Mouse (Mus musculus) megakaryocyte-erythroid progenitor cell, adult 5 weeks (primary cell): ENCODE measurements around the gene Gm8914. TPM values are rescaled to one million over a fixed set of nuclear protein-coding genes. Genes with fewer than 3 reads are reported as not detected.

Experiments used
- polyA plus RNA-seq: library from polyadenylated mRNA; stranded (reverse); fragments of >175 nt; gene quantifications from 2 replicates; pipeline ENCODE4 v1.2.3, GENCODE M21; 2012

The Gm8914 gene
- not detected in 2 replicates for polyA plus RNA-seq

DNA sequence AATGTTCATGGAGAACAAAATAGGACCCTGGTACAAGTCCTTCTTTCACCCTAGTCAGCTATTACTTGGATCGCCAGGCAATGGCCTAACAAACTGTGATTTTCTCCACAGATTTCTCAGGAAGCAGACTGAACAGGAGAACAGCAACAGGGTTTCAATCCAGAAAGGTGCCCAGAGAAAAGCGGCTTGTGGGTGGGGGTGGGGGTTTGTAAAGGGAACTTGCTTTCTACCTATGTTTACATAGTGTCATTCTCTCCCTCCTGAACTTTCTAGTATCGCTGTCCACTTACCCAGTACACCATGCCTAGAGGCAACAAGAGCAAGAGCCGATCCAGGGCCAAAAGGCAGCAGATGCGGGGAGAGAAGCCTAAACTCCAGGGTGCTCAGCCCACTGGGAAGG is at the start of gene Gm8914:
Gm8914 (plus strand) TSS at position 301 of the 400 bp plus-strand sequence.

Other genes with a start within 250 kb of the Gm8914 start
- gene Mageb2, start 148.4 kb upstream of the Gm8914 start, polyA plus RNA-seq = not detected in 2 replicates
- not detected in 2 replicates for gene Gm5072, start 87.6 kb upstream of the Gm8914 start, polyA plus RNA-seq
- gene 1700084M14Rik, start 95.8 kb downstream of the Gm8914 start, polyA plus RNA-seq = not detected in 2 replicates
- not detected in 2 replicates for gene Gm14781, start 152.1 kb downstream of the Gm8914 start, polyA plus RNA-seq